Mouse (Mus musculus) midbrain, embryonic 14.5 days (tissue): ENCODE data around the gene Jpt2. TPM values are rescaled to one million over a fixed set of nuclear protein-coding genes. Genes with fewer than 3 reads are reported as not detected.
"Not testable (repeated sequence)": the region's sequence is repeated elsewhere in the genome, so short reads cannot be mapped to it uniquely, and the experiment has no call there.

Experiments
- ATAC-seq: fragments of 200-750 bp; cut with Nextera tagmentation; 2 replicates; pipeline ENCODE4 v1.8.0; 2017; ENCODE audit warnings: moderate number of reproducible peaks, moderate library complexity; ENCODE audit not compliant: low FRiP score, low TSS enrichment
- DNase-seq: peaks from one replicate; pipeline ENCODE4 v3.0.0-alpha.2; 2015
- H3K27ac ChIP-seq: fragments of 300-500 bp; sonication (generic); replicated peaks from 2 replicates; pipeline ENCODE4 v1.5.1; 2014; ENCODE audit warnings: mild to moderate bottlenecking, low read depth, low read length, moderate library complexity
- H3K27me3 ChIP-seq: fragments of 300-500 bp; sonication (generic); 2 replicates; pipeline ENCODE4 v1.6.1; 2014; ENCODE audit warnings: low read length, control low read depth, mixed read lengths; ENCODE audit not compliant: control insufficient read depth, insufficient read depth
- H3K36me3 ChIP-seq: fragments of 300-500 bp; sonication (generic); 2 replicates; pipeline ENCODE4 v1.6.1; 2014; ENCODE audit warnings: low read length, control low read depth; ENCODE audit not compliant: control insufficient read depth, insufficient read depth
- H3K4me1 ChIP-seq: fragments of 300-500 bp; sonication (generic); 2 replicates; pipeline ENCODE4 v1.6.1; 2014; ENCODE audit warnings: mild to moderate bottlenecking, antibody characterized with exemption, low read length, control low read depth; ENCODE audit not compliant: control insufficient read depth, insufficient read depth
- H3K4me2 ChIP-seq: fragments of 300-500 bp; sonication (generic); 2 replicates; pipeline ENCODE4 v1.6.1; 2014; ENCODE audit warnings: mild to moderate bottlenecking, low read length, moderate library complexity
- H3K4me3 ChIP-seq: fragments of 300-500 bp; sonication (generic); replicated peaks from 2 replicates; pipeline ENCODE4 v1.5.1; 2014; ENCODE audit warnings: low read depth, low read length
- H3K9ac ChIP-seq: fragments of 300-500 bp; sonication (generic); replicated peaks from 2 replicates; pipeline ENCODE4 v1.6.1; 2014; ENCODE audit warnings: mild to moderate bottlenecking, low read length, moderate library complexity
- H3K9me3 ChIP-seq: fragments of 300-500 bp; sonication (generic); 2 replicates; pipeline ENCODE4 v1.6.1; 2016; ENCODE audit warnings: low read length, control low read depth, mixed read lengths; ENCODE audit not compliant: control insufficient read depth
- WGBS: fragments of 180-500 bp; shearing (Covaris S2); extraction: QIAGEN DNeasy Blood & Tissue Kit; methylation state at CpG from one replicate; pipeline ENCODE4 v1.1.7; 2014; 5-methylcytosine and 5-hydroxymethylcytosine counted together
- polyA plus RNA-seq: library from polyadenylated mRNA; unstranded; fragments of >200 nt; fragmentation: Nextera tagmentation; extraction: Ambion mirVana; gene quantifications from 2 replicates; pipeline ENCODE4 v1.2.1, GENCODE M21; 2014

Jpt2 gene
- polyA plus RNA-seq, 1 experiment from 2014 or later: 66.9 TPM

GRCm38 (mm10) chr17:24950671-24951070 lies 9.8 kb downstream of the Jpt2 start:
- H3K36me3 ChIP-seq: peaks cover 90% of the 10 kb centered on the region
- 97% methylated on average over 2 of the region's 2 CpGs for WGBS

GRCm38 (mm10) chr17:24948204-24948603 lies 12.3 kb downstream of the Jpt2 start:
- 97% methylated on average over 5 of the region's 5 CpGs for WGBS
- Histone ChIP-seq H3K4me3 (no peak overlapping the region), H3K4me1 (no peaks in the 10 kb centered on the region), H3K4me2 (no peak overlapping the region), H3K9me3 (no peaks in the 10 kb centered on the region), H3K36me3 (peaks cover 80% of the 10 kb centered on the region), H3K27ac (no peak overlapping the region), H3K9ac (no peak overlapping the region), H3K27me3 (no peaks in the 10 kb centered on the region)
- DNase-seq (no peak), ATAC-seq (no peak)

More at GRCm38 (mm10) chr17:24950671-24951070, 9.8 kb downstream of the Jpt2 start:
- no peak overlapping the region for H3K4me3 ChIP-seq
- H3K27ac ChIP-seq: no peak overlapping the region
- no peak overlapping the region for H3K9ac ChIP-seq
- DNase-seq (no peak), ATAC-seq (no peak)
- H3K4me1 ChIP-seq: no peaks in the 10 kb centered on the region
- H3K9me3 ChIP-seq: no peaks in the 10 kb centered on the region
- H3K27me3 ChIP-seq: no peaks in the 10 kb centered on the region
- H3K4me2 ChIP-seq: no peak overlapping the region

GRCm38 (mm10) chr17:24943589-24943988 lies 16.9 kb downstream of the Jpt2 start:
- not testable (repeated sequence) for H3K9me3 ChIP-seq, ATAC-seq, H3K9ac ChIP-seq, DNase-seq, H3K4me3 ChIP-seq, H3K27ac ChIP-seq, H3K4me1 ChIP-seq, H3K4me2 ChIP-seq, H3K27me3 ChIP-seq
- WGBS: 84% methylated on average over 1 of the region's 1 CpGs
- peaks cover 54% of the 10 kb centered on the region for H3K36me3 ChIP-seq

GRCm38 (mm10) chr17:24943036-24943435 lies 17.5 kb downstream of the Jpt2 start:
- Histone ChIP-seq H3K27ac (no peak overlapping the region), H3K27me3 (no peaks in the 10 kb centered on the region), H3K4me3 (no peak overlapping the region), H3K4me2 (no peak overlapping the region), H3K36me3 (peaks cover 48% of the 10 kb centered on the region), H3K4me1 (no peaks in the 10 kb centered on the region), H3K9ac (no peak overlapping the region), H3K9me3 (no peaks in the 10 kb centered on the region)
- DNase-seq (no peak), ATAC-seq (no peak)
- 89% methylated on average over 7 of the region's 7 CpGs for WGBS

DNA sequence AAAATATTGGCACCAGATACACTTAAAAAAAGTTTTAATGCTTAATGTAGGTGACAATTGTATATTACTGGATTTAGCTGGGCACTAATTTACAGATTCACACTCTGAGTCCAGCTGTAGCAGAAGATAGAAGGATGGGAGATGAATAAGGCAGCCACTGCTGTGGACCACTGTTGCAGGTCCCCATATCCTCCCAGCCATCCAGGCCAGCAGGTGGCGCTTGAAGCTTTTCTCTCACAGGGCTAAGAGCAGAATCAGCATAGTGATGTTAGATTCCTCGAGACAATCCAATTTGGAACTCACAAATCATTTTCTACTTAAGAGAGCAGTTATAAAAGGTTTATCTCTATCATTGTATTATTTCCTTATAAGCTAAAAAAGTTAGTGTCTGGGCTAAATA lies 18.0 kb downstream of the Jpt2 start:
- H3K27ac ChIP-seq, H3K4me1 ChIP-seq, ATAC-seq, H3K27me3 ChIP-seq, H3K4me3 ChIP-seq, H3K9ac ChIP-seq, H3K4me2 ChIP-seq, H3K9me3 ChIP-seq: not testable (repeated sequence)
- H3K36me3 ChIP-seq: peaks cover 42% of the 10 kb centered on the region
- peak; percentile 32 for DNase-seq
- 11% methylated on average over 2 of the region's 2 CpGs for WGBS

DNA sequence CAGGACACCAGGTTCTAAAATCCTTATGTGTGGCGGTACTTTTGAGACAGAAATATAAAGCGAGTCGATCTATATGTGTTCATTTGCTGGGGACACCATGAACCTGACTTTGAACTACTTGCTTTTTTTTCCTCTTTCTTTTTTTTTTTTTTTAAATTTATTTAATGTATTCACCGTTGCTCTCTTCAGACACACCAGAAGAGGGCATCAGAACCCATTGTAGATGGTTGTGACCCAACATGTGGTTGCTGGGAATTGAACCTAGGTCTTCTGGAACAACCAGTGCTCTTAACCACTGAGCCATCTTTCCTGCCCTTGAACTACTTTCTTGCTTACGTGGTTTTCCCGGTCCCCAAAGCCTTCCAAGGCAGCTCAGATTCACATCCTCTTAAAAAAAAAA lies 23.2 kb downstream of the Jpt2 start:
- no peaks in the 10 kb centered on the region for H3K27me3 ChIP-seq
- no peaks in the 10 kb centered on the region for H3K9me3 ChIP-seq
- no peak for DNase-seq
- peak overlapping the region; percentile 93 for H3K9ac ChIP-seq
- peaks cover 13% of the 10 kb centered on the region for H3K36me3 ChIP-seq
- peak overlapping the region; percentile 61 for H3K4me2 ChIP-seq
- peaks cover 20% of the 10 kb centered on the region for H3K4me1 ChIP-seq
- 48% methylated on average over 6 of the region's 6 CpGs for WGBS
- no peak for ATAC-seq
- peak overlapping the region; percentile 91 for H3K4me3 ChIP-seq
- peak overlapping the region; percentile 92 for H3K27ac ChIP-seq

DNA sequence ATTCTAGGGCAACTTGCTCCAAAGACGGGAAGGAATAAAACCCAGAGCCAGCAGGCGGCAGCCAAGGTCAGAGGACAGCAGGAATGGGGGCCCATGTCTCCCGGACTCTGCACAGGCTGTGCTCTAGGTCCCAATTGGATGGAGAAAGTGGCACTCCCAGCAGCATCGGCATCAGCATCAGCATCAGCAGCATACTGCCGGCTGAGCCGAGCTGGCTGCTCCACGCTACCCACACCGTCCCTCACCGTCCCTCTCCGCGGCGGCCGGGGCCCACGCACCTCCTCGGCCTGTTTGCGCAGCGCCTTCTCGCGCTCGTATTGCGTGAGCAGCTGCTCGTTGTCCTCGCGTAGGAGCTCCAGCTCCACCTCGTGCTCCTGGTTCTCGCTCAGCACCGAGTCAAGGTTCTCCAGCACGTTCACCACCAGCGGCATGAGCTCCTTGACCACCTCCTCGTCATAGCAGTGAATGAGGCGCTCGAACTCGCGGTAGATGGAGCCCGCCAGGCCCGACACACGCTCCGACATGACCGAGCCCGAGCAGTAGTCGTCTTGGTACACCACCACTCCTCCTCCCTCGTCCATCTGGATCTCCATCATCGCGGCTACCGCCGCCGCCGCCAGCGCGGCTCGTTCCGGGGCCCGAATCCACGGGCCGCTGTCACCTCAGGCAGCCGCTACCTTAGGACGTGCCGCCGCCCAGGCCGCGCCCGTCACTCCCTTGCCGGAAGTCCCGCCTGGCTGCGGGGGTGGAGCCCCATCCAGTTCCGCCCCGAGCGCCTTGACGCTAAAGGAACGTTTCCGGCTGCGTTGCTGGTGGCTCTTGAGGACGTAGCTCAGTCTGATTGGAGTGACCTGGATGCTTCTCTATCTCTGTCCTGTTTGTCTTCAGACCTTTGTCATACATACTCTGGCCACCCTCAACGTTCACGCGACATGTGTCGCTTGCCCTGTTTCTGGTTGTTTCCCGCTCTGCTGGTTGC lies 23.9 kb downstream of the Jpt2 start, which contains the start of gene Mapk8ip3:
Mapk8ip3 (minus strand) TSS at position 719 of the 979 bp plus-strand sequence.
- Histone ChIP-seq H3K4me2 (peak within 1 kb of the TSS; percentile 61), H3K4me1 (peaks cover 20% of the 10 kb centered on the region), H3K36me3 (peaks cover 14% of the 10 kb centered on the region), H3K9ac (peak within 1 kb of the TSS; percentile 93), H3K27me3 (no peaks in the 10 kb centered on the region), H3K27ac (peak within 1 kb of the TSS; percentile 92), H3K4me3 (peak within 1 kb of the TSS; percentile 91), H3K9me3 (no peaks in the 10 kb centered on the region)
- ATAC-seq: peak; percentile 97
- DNase-seq: peak; percentile 97
- WGBS: under 1% methylated on average over 78 of the region's 78 CpGs

GRCm38 (mm10) chr17:24935666-24936065 lies 24.8 kb downstream of the Jpt2 start:
- ATAC-seq (no peak), DNase-seq (no peak)
- Histone ChIP-seq H3K4me1 (peaks cover 20% of the 10 kb centered on the region), H3K9ac (peak overlapping the region; percentile 93), H3K9me3 (no peaks in the 10 kb centered on the region), H3K36me3 (peaks cover 11% of the 10 kb centered on the region; the same call in 1 of the 2 replicates), H3K27me3 (no peaks in the 10 kb centered on the region), H3K4me3 (peak overlapping the region; percentile 91), H3K4me2 (peak overlapping the region; percentile 61), H3K27ac (no peak overlapping the region)
